Mouse (Mus musculus) adrenal gland, postnatal 4 days (tissue): Measurements from ENCODE around the gene Zfp827. TPM values are rescaled to one million over a fixed set of nuclear protein-coding genes. Genes with fewer than 3 reads are reported as not detected.

Experiments
- DNase-seq, 2 experiments: peaks; one replicate each; pipeline ENCODE4 v3.0.0; 2021 to 2022; ENCODE audit warnings: low spot score in 2 of 2, mixed read lengths in 2 of 2
- total RNA-seq, 2 experiments: library from RNA; stranded (reverse); gene quantifications; 2 replicates each; pipeline ENCODE4 v1.2.3; 2021

Zfp827 gene
- total RNA-seq, 2 experiments from 2014 or later: 28.6 to 32.0 TPM

DNA sequence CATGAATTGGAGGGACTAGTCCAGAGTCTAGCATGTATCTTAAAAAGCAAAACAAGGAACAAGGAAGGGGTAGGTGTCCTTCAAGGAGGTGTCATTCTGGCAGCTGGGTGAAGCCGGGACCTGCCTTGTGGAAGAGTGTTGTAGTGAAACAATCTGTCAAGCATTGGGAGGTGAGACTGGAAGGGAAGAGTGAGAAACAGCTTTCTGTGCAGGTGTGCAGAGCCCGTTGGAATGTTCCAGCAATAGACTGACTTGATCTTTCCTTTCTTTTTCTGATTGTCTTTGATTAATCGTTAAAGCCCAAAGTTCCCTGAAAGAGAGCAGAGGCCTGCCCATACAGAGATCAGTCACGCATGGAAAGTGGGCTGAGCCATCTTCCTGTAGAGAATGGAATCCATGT is 125.4 kb downstream of the Zfp827 start:
- no peak for DNase-seq

DNA sequence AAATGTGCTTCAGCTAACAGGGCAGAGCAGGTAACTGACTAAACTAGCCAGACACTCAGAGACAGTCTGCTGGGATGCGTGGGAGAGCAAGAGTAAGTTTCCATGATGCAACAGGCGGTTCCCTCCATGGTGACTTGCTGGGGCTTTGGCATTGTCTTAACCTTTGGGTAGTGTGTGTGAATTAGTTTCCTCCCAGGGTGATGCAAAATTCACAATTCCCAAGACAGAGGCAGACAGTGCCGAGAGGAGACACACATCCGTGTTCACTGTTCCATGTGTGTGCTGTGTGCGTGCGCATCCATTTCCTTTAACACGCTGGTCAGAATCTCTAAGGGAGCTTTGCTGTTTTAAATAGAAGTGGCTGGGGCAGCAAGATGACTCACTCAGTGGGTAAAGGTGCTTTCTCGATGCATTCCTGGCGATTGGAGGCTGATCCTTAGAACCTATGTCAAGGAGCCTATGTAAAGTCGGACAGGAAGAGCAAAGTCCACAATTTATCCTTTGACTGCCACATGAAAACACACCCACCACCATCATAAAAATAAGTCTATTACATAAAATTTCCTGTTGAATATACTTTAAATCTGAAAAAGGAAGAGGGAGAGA is 127.4 kb downstream of the Zfp827 start:
- no peak for DNase-seq

DNA sequence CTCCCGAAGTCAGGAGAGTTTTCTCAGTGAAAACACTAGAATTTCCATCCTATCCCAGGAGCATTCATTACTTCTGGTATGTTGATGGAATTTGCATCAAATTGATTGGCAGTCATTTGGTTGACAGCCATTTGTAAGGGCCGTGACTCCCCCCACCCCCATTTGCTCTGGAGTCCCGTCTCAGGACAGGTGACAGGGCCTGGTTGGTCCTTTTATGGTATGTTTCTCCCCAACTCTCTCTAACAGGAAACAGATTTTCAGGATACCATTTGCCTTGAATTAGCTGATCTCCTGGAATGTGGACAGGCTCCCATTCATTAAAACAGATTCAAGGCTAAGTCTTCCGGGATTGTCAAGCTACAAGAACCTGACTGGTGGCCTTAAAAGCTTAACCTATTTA is 129.1 kb downstream of the Zfp827 start:
- no peak for DNase-seq

DNA sequence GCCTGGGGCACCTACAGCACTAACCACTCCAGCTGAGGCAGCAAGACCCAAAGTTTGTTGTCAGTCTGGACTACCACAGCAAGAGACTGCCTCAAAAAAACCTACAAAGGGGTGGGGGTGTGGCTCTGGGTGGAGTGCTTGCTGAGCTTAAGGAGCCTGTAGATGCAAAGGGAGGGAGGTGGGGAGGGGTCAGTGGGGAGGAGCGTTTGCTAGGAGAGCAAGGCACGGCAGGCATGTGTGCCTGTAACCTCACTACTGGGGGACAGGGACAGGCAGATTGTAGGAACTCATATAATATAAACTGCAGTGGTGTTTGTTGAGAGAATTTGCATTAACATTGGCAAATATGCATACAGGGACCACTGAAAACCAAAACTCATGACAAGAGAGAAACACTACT is 130.1 kb downstream of the Zfp827 start:
- DNase-seq: no peak

DNA sequence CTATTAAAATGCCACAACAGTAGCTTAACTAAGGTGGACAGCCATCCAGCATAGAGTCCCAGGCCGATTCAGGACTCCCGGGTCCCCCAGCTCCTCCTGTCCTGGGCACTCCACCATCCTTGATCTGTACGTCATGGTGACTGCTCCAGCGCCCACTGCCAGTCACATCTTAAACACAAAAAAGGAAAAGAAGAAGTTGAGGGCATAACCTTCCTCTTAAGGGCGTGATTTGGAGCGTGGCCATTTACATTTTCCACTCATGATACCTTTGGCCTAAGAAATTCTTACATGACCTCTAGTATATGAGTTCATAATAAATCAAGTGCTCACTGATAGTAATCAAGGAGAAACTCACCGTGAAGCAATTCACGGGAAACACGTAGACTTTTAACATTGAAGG is 131.2 kb downstream of the Zfp827 start:
- no peak for DNase-seq

DNA sequence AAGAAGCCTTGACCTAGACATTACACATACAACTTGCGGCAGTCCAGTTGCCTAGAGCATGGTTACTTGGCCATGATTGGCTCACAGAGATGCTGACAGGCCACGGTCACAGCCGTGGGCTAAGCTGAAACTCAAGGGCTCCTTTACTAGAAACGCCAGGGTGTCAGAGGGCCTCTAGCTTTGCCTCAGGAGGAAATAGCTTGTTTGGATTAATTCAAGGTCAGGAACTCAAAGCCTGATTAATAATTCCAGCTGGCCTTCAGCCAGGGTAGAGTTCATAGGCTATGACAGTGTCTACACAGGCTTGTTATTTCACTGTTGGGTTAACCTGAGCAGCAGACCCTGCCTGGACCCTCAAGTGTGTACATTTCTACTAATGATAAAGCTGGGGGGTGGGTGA is 132.1 kb downstream of the Zfp827 start:
- no peak for DNase-seq

DNA sequence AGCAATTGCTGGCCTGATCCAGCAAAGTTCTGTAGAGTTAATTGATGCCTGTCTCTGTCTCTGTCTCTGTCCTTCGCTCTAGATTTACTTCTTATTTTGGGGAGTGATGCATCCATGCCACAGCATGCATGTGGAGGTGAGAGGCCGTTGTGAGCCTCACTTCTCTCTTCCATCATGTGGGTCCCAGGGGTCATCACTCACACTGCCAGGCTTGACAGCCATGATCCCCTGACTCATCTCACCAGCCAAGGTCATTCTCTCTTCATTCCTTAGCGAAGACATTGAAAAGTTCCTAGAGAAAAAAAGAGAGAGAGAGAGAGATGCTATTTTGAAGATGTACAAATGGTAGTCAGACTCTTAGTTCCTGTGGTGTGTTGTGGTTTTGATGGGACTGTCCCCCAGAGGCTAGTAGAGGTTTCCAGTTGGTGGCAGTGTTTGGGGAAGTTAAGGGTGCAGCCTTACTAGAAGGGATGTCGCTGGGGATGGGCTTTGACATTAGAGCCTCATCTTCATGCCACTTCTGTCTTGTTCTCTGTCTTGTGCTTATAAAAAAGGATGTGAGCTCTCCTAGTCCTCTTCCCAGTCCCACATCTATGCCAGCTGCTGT is 133.0 kb downstream of the Zfp827 start:
- no peak for DNase-seq

DNA sequence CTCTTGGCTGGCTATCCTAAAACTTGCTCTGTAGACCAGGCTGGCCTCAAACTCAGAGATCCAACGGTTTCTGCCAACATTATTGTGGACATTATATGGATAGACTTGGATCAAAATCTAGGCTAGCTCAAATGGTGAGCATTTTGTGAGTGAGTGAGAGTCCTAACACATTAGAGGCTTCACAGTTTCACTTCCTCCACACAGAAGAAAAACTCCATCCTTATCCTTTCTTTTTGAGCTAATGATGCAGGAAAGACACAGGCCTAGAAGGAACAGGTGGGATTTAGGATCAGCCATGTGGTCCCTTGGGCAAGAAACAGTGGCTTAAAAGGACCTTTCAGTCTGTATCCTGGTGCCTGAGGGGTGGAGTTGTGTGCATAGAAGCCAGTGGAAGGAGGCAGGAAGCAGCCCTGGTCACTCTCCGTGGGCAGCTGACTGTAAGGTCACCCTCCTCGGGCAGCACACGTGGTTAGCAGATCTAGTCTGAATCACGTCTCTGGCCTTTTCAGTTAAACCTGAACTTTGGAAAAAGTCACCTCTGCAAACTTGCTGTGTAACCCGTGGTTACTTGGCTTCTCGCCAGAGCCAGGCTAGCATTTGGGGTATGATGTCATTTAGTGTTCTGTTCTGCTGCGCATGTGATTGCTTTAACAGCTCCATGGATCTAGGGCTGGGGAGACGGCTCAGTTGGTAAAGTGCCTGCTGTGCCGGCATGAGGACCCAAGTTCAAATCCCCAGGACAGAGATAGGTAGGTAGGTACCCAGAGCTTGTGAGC is 134.5 kb downstream of the Zfp827 start:
- peak; percentile 24 to 49 for DNase-seq

DNA sequence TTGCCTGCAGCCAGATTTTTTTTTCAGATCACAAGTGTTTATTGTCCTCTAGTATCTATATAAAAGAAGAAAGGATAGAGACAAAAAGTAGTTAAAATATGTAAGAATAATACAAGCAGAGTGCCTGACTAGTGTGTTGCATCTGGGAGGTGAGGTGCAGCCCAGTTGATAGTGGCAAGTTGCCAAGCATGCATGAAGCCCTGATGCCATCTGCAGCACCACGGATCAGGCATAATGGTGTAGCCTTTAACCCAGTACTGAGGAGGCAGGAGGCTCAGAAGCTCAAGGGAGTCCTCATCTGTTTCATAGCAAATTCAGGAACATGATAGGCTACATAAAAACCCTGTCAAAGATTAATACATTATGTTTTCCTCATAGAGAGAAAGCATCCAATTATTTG is 136.1 kb downstream of the Zfp827 start:
- DNase-seq: no peak

DNA sequence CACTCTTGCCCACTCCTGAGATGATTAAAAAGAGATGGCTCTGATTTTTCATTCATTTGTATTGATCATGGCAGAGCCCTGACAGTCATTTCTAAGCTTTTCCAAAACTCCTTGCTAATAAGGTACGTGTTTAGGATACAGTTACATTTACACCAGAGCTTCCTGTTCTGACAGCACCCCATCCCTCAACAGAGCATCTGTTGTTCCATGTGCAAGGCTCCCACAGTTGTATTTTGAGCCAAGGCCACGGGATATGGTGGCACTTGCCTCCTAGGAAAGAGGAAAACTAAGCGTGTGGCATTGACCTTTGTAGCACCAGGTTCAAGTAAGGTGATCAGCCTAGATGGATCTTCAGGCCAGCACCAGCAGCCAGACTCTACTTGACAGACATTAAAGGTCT is 137.0 kb downstream of the Zfp827 start:
- DNase-seq: no peak

DNA sequence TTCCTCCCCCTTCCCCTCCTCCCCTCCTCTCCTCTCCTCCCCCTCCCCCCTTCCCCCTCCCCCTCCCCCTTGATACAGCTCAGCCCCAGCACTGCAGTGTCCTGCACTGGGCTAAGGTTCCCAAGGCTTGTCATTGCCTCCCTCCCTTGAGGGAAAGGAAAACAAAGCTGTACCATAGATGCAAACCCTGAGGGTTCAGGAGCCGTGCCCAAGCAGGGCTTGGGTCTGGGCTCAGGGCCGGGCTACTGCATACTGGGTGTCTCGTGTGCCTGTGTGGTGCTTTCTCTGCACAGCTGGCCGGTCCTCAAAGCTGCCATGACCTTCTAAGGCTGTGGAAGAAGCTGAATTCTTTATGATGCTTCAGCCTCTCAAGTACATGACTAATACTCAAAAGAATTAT is 145.4 kb downstream of the Zfp827 start:
- DNase-seq: no peak

DNA sequence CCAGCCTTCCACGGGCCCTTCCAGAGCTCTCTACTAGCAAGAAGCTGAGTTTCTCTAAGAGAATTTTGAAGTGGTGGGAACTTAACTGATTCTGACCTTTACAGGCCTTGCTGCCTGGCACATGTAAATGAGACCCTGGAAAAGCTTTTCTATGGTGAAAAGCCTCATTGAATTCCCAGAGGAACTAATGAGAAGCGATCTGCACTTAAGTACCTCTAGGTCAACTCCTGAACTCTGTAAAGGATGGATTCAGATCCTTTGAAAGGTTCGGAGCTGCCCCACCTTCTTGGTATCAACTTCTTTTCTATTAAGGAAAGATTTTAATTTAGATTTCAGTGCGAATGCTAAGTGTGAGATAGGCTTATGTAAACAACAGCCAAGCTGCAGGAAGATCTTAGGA is 147.8 kb downstream of the Zfp827 start:
- DNase-seq: no peak

DNA sequence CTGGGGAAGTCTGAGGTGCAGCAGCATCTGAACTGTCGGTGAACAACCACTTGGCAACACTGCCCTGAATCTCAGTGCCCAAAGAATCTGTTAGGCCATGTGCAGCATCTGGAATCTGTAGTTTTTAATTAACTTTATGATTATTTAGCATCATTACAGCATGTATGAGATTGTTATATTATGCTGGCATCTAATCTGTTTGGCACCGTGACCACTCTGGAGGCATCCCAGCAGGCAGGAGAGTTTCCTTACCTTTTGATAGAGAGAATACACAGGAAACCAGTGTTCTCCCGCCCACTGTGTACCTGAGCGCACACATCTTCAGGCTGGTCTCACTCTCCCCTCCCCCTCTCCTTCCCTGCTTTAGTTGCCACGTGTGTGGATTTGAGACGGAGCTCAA is 151.4 kb downstream of the Zfp827 start:
- no peak for DNase-seq

DNA sequence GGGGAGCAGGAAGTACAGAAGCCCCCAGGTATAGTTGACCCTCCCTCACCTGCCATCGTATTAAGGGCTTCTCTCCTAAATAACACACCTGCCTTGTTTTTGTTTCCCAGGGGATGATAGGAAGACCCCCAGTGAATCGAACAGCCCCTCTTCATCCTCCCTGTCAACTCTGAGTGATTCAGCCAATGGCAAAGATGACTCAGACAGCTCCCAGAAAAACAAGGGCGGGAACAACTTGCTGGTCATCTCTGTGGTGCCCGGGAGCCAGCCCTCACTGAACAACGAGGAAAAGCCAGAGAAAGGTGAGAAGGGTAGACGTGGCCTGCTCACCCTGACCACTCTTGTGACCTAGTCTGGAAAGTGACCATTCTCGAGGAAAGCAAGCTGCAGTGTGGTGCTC is 157.3 kb downstream of the Zfp827 start:
- no peak for DNase-seq

DNA sequence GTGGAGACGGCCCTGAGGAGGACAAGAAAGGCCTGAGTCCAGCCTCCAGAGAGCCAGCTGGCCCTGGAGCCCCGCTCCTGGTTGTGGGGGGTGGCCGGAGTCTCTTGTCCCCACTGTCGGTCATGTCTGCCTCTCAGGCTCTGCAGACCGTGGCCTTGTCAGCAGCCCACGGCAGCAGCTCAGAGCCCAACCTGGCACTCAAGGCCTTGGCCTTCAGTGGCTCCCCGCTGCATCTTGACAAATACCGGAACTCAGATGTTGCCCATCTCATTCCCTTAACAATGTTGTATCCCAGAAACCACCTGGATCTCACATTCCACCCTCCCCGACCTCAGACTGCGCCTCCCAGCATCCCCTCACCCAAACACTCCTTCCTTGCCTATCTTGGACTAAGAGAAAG is 161.8 kb downstream of the Zfp827 start:
- peak in 1 of 2 experiments; percentile 5 for DNase-seq

DNA sequence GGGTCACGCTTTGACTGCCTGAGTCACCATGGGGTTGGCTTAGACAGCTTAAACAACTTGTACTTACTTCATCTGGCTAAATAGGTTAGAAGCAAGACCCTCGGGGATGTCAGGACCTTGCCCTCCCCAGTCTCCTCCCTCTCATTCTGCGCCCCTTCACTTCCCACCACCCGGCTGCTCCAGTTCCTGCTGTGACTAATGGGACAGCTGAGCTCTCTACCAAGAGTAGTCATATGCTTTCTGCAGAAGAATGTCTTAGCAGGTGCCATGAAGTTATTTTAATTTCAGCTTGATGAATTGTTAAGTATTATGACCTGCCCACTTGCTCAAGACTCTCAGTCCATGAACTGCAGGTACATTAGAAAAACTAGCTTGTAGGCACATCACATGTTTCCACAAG is 168.2 kb downstream of the Zfp827 start:
- DNase-seq: no peak

DNA sequence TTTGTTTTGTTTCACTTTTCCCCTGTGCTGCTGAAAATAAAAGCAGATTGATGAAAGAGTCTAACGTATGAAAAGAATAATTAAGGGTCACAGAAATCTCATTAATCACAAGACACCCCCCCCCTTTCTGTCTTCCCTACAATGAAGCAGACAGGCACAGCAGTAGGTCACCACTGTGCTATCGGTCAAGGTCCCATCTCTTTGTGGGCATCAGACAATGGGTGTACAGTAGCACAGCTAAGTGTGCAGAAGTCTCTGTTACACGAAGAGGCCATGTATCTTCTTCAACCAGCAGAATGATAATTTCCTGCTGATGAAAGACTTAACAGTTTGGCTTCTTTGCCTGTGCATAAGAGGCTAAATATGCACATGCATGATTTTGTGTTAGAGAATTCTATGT is 170.4 kb downstream of the Zfp827 start:
- DNase-seq: no peak

DNA sequence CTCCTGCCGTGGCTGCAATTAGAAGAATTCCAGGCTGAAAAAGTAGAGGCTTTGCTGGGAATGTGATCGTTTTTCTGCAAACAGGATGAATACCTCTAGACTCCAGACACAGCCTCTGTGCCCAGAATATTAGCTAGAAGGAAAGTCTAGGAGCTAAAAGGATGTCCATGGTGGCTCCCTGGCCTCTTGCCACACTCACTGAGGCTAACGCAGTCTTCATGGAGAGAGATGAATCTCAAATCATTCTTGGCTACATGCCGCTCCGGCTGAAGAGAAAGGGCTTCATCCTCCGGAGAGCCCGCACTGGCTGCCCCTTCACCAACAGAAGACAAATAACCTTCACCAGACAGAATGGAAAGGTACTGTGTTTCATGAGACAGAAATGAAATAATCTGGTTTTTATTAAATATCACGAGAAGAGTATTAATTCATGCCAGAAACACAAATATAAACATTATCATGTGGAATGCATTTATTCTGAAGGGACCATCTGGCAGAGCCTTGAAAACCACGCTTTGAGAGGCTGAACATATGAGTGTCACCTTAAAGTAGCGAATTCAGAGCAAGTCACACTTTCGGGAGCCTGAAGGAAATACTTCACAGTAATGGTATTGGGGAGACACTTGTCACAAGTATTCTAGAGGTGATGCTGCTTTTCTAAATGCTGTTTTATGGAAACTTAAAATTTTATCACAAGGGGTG is 173.4 kb downstream of the Zfp827 start:
- DNase-seq: no peak

DNA sequence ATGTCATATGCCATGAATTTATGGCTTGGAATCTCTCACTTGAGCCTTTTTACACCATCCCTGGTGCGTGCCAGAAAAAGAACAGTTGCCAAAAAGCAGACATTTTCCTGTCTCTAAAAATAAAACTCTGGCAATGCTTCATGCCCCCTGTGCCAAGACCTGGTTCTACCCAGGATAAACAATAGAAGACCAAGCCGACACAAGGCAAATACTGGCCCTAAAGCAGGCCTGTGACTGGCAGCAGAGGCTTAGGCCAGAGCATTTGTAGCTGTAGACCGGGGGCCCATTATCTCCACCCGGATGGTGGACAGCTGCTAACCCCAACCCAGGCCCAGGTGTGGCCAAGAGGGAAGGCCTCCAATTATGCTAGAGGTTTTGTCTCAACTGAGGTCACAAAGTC is 178.7 kb downstream of the Zfp827 start:
- no peak for DNase-seq

DNA sequence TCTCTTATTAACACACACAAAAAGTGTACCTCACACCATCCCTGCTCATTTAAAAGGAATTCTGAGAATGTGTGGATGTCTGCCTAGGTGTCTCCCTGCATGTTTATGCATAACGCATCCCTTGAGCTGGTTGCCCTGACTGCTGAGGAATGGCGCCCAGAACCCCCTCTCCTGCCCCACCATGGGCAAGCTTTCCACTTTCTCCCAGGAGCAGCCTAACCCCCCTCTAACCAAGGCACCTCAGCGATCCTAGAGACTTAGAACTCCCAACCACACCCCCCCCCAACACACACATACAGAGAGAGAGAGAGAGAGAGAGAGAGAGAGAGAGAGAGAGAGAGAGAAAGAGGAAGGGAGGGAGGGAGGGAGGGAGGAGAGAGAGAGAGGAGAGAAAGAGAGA is 179.9 kb downstream of the Zfp827 start:
- no peak for DNase-seq

DNA sequence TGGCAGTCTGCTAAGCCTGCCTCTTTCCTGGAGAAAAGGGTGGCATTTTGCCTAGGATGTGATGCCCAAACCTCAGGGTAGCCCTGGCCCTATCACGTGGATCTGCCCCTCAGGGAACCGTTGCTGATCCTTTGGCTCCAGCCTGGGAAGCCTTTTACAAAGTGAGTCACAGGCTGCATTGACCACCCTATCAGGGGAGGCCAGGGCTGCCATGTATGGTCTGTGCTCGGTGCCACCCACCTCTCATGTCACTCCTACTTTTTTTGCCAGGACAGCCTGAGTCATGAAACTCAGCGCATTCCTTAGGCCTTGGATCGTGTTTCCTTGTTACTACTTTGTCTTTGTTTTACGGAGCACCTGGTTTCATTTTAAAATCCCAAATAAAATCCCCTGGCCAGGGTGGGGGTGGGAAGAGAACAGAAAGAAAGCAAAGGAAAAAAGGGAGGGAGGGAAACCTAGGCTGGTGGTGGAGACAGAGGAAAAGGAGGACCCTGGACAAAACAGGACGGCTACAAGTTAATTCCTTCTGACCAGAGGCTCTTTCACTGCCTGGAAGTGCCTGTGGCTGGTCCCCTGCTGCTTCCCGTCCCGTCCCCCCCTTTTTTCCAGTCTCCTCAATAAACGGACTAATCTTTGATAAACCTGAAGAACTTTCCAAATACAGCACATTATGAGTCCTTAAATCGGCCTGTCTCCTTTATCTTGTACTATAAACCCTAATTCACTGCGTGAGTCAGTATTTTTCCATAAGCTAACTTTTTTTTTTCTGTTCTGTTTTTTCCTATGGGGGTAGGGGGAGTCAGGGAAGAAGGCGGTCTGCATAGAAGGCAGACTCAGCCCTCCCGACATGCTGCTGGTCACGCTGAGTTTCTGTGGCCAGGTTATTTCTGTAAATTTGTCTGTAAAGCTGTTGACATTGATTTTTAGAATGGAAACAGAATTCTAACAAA is 180.7 kb downstream of the Zfp827 start:
- no peak for DNase-seq
